Mouse (Mus musculus) stomach, embryonic 16.5 days (tissue): ENCODE measurements at regions not wholly inside any gene's neighbourhood (a gene's known extent, or its start where the extent isn't known, plus 50 kb on each side); places are given as distances from the start of the nearest gene placed in this dataset.

Experiments used
- ATAC-seq: fragments of 200-750 bp; cut with Nextera tagmentation; 2 replicates; pipeline ENCODE4 v1.8.0; 2017; ENCODE audit warnings: moderate number of reproducible peaks, moderate TSS enrichment; ENCODE audit not compliant: insufficient read depth, low FRiP score
- H3K27ac ChIP-seq: fragments of 300-500 bp; sonication (generic); 2 replicates; pipeline ENCODE4 v1.5.1; 2014; ENCODE audit warnings: low read length
- H3K27me3 ChIP-seq: fragments of 300-500 bp; sonication (generic); 2 replicates; pipeline ENCODE4 v1.6.1; 2014; ENCODE audit warnings: low read length, control low read depth, mixed read lengths; ENCODE audit not compliant: control insufficient read depth, insufficient read depth
- H3K36me3 ChIP-seq: fragments of 300-500 bp; sonication (generic); 2 replicates; pipeline ENCODE4 v1.6.1; 2014; ENCODE audit warnings: low read length; ENCODE audit not compliant: control insufficient read depth, insufficient read depth
- H3K4me1 ChIP-seq: fragments of 300-500 bp; sonication (generic); 2 replicates; pipeline ENCODE4 v1.6.1; 2014; ENCODE audit warnings: low read length, control low read depth, mixed read lengths; ENCODE audit not compliant: control insufficient read depth, insufficient read depth
- H3K4me2 ChIP-seq: fragments of 300-500 bp; sonication (generic); 2 replicates; pipeline ENCODE4 v1.6.1; 2014; ENCODE audit warnings: low read depth, low read length, mixed read lengths
- H3K4me3 ChIP-seq: fragments of 300-500 bp; sonication (generic); replicated peaks from 2 replicates; pipeline ENCODE4 v1.5.1; 2014; ENCODE audit warnings: mild to moderate bottlenecking, low read length
- H3K9ac ChIP-seq: fragments of 300-500 bp; sonication (generic); 2 replicates; pipeline ENCODE4 v1.6.1; 2014; ENCODE audit warnings: low read length
- H3K9me3 ChIP-seq: fragments of 300-500 bp; sonication (generic); replicated peaks from 2 replicates; pipeline ENCODE4 v1.6.1; 2016; ENCODE audit warnings: low read length, control low read depth; ENCODE audit not compliant: control insufficient read depth
- WGBS: fragments of 180-500 bp; shearing (Covaris S2); extraction: QIAGEN DNeasy Blood & Tissue Kit; methylation state at CpG from one replicate; pipeline ENCODE4 v1.1.7; 2014; 5-methylcytosine and 5-hydroxymethylcytosine counted together

- Histone ChIP-seq H3K4me1 (no peaks in the 10 kb centered on the region), H3K4me2 (no peak overlapping the region), H3K36me3 (no peaks in the 10 kb centered on the region), H3K27ac (no peak overlapping the region), H3K27me3 (no peaks in the 10 kb centered on the region), H3K9ac (no peak overlapping the region), H3K4me3 (no peak overlapping the region), H3K9me3 (no peaks in the 10 kb centered on the region)
- WGBS, result 84% methylated on average over 3 of the region's 3 CpGs
- no peak for ATAC-seq
These were observed 309.3 kb upstream of the Gm765 start for GRCm38 (mm10) chr6:98651827-98652226.

DNA sequence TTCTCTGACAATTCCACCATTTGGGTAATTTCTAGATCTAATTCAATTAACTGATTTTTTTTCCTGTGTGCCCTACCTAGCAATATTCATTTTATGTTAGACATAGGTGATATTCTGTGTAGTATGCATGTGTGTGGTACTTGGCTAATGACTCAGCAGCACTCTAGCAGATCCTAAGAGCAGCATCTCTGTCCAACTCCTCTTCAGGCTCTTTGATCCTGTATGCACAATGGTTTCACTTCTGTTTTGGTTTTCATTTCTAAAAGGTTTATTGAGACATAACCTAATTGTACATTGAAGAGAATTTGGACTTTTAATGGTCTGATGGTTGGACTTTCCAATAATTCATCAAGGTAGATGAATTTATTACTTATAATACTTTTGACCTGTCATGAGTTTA, 308.8 kb upstream of the Gm765 start:
- Histone ChIP-seq H3K4me2 (no peak overlapping the region), H3K9ac (no peak overlapping the region), H3K4me1 (no peaks in the 10 kb centered on the region), H3K4me3 (no peak overlapping the region), H3K27me3 (no peaks in the 10 kb centered on the region), H3K27ac (no peak overlapping the region), H3K36me3 (no peaks in the 10 kb centered on the region), H3K9me3 (no peaks in the 10 kb centered on the region)
- no peak for ATAC-seq

DNA sequence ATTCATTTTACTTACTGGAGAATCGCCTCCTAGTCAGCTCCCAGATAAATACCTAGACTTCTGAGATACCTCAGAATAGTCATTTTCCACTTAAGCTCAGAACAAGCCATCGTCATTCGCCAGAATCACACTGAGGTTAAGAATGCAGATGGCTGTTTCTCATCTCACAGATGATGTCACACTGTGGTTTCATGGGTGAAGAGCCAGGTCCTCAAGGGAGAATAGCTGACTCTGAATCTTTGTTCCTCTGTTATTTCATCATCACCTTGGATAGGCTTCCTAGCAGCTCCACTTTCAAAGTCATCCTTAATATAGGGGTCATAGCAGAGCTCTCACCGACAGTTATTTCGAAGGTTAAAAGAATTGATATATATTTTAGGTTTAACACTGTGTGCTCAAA, 297.8 kb upstream of the Gm765 start:
- H3K4me2 ChIP-seq, result no peak overlapping the region
- no peak for ATAC-seq
- no peak overlapping the region for H3K9ac ChIP-seq
- no peak overlapping the region for H3K4me3 ChIP-seq
- H3K4me1 ChIP-seq, result no peaks in the 10 kb centered on the region
- no peak overlapping the region for H3K27ac ChIP-seq
- H3K9me3 ChIP-seq, result no peaks in the 10 kb centered on the region
- no peaks in the 10 kb centered on the region for H3K36me3 ChIP-seq
- WGBS, result 88% methylated on average over 5 of the region's 5 CpGs
- no peaks in the 10 kb centered on the region for H3K27me3 ChIP-seq

DNA sequence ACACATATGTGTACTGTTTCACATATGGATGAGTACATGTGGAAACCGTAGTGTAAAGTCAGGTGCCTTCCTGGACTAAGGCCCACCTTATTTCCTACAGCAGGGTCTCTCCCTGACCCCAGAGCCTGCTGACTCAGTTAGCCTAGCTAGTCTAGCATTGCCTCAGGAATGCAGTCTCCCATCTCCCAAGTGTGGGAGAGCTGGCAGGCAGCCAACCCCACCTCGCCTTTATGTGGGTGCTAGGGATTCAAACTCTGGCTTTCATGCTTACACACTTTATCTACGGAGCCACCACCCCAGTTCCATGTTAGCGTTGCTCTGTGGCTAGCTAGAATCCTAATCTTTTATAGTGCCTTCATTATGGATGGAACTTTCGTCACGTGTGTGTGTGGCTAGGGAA, 293.3 kb upstream of the Gm765 start:
- Histone ChIP-seq H3K9ac (no peak overlapping the region), H3K4me3 (no peak overlapping the region), H3K4me2 (no peak overlapping the region), H3K36me3 (no peaks in the 10 kb centered on the region), H3K4me1 (no peaks in the 10 kb centered on the region), H3K9me3 (no peaks in the 10 kb centered on the region), H3K27ac (no peak overlapping the region), H3K27me3 (no peaks in the 10 kb centered on the region)
- 78% methylated on average over 6 of the region's 6 CpGs for WGBS
- ATAC-seq, result no peak

DNA sequence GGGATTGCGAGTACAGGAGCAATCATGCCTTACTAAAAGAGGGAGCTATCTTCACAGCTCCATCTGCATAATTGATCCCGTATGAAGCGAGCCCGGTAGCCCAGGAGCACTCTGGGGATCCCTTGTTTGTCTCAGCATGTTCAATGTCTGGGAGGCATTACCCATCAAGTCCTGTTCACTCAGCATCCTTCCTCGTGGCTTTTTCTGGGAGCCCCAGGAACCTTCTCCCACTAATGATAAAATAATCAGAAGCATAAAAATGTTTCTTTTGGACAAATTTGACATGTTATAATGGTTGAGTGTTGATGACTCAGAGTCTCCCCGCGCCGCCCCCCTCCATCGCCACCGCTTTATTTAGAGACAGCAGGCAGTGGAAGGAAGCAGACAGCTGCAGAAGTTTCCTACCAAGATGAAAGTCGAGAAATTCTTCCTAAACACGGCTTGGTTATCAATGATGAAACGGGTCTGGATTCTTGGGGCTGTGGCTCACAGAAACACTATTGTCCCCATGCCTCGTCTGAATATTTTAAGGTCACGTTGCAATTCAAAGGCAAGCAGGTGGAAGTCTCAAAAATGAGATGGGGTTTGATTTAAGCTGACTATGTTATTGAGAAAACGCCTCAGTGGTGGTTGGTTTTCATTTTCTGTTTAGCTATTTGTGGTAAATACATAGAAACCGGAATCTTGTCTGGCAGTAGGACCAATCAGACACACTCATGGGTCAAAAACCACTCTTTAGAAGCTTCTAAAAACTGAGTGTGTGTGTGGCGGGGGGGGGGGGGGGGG, 289.9 kb upstream of the Gm765 start:
- 52% methylated on average over 18 of the region's 18 CpGs for WGBS
- H3K36me3 ChIP-seq, result no peaks in the 10 kb centered on the region
- no peak overlapping the region for H3K27ac ChIP-seq
- no peaks in the 10 kb centered on the region for H3K4me1 ChIP-seq
- H3K4me2 ChIP-seq, result peak overlapping the region; percentile 33; the same call in 1 of the 2 replicates
- no peak overlapping the region; the same call in 1 of the 2 replicates for H3K9ac ChIP-seq
- H3K27me3 ChIP-seq, result no peaks in the 10 kb centered on the region
- no peak for ATAC-seq
- no peak overlapping the region for H3K4me3 ChIP-seq
- no peaks in the 10 kb centered on the region for H3K9me3 ChIP-seq

- H3K27ac ChIP-seq, result no peak overlapping the region
- ATAC-seq, result no peak
- no peaks in the 10 kb centered on the region for H3K4me1 ChIP-seq
- no peak overlapping the region for H3K4me2 ChIP-seq
- no peaks in the 10 kb centered on the region for H3K36me3 ChIP-seq
- 71% methylated on average over 8 of the region's 8 CpGs for WGBS
- no peaks in the 10 kb centered on the region for H3K27me3 ChIP-seq
- no peaks in the 10 kb centered on the region for H3K9me3 ChIP-seq
- no peak overlapping the region for H3K9ac ChIP-seq
- no peak overlapping the region for H3K4me3 ChIP-seq
These were observed 288.7 kb upstream of the Gm765 start for GRCm38 (mm10) chr6:98631269-98631668.

GRCm38 (mm10) chr6:98629646-98630045, 287.1 kb upstream of the Gm765 start:
- no peak overlapping the region for H3K4me2 ChIP-seq
- no peak for ATAC-seq
- H3K4me1 ChIP-seq, result no peaks in the 10 kb centered on the region
- H3K27ac ChIP-seq, result no peak overlapping the region
- H3K27me3 ChIP-seq, result no peaks in the 10 kb centered on the region
- H3K4me3 ChIP-seq, result no peak overlapping the region
- WGBS, result 73% methylated on average over 4 of the region's 4 CpGs
- no peak overlapping the region for H3K9ac ChIP-seq
- no peaks in the 10 kb centered on the region for H3K36me3 ChIP-seq
- H3K9me3 ChIP-seq, result no peaks in the 10 kb centered on the region

- H3K9me3 ChIP-seq, result no peaks in the 10 kb centered on the region
- H3K27me3 ChIP-seq, result no peaks in the 10 kb centered on the region
- no peak overlapping the region for H3K4me2 ChIP-seq
- H3K36me3 ChIP-seq, result no peaks in the 10 kb centered on the region
- H3K27ac ChIP-seq, result no peak overlapping the region
- H3K4me1 ChIP-seq, result no peaks in the 10 kb centered on the region
- no peak for ATAC-seq
- H3K9ac ChIP-seq, result no peak overlapping the region
- 64% methylated on average over 10 of the region's 10 CpGs for WGBS
- no peak overlapping the region for H3K4me3 ChIP-seq
These were observed 283.9 kb upstream of the Gm765 start for GRCm38 (mm10) chr6:98626435-98626834.

DNA sequence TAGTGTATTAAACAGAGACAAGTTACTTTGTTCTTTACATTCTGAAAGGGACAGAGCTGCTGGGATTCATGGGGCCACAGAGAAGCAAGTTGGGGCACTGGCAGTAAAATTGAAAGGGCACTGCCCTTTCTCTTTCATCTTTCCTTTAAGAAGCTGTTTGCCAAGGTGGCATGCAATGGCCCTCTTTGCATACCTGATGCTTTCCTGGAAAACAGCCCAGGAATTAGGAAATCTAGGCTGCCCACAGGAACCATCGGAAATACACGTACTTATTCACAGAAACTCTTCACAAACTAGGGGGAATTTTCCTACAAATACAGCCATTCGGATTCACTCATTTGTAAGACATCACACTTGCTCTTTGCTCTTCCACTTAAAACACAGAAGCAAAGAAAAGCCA, 278.3 kb upstream of the Gm765 start:
- whole genome bisulfite sequencing, result 71% methylated on average over 3 of the region's 3 CpGs
- no peaks in the 10 kb centered on the region for H3K4me1 ChIP-seq
- H3K4me2 ChIP-seq, result no peak overlapping the region
- no peak overlapping the region for H3K4me3 ChIP-seq
- no peaks in the 10 kb centered on the region for H3K27me3 ChIP-seq
- no peaks in the 10 kb centered on the region for H3K9me3 ChIP-seq
- no peak overlapping the region for H3K9ac ChIP-seq
- no peak for ATAC-seq
- H3K27ac ChIP-seq, result no peak overlapping the region
- H3K36me3 ChIP-seq, result no peaks in the 10 kb centered on the region
